ENCODE assay signal across 14 mouse cellular contexts in genomic region chr1:74090329-74090728, GRCm38 (mm10). TPM values are rescaled to one million over a fixed set of nuclear protein-coding genes. Genes with fewer than 3 reads are reported as not detected.
DNase-seq lines count a peak whose midpoint lies in the region; ATAC-seq and TF ChIP-seq lines count a peak whose summit lies in the region.
"Had no signal": no experiment of that assay in that cellular context is flagged by ENCODE, and none has a peak within 500 bp of the region (broad histone marks: within the 10 kb centered on the region; RNA-seq: fewer than 3 reads in every experiment).

No protein-coding gene starts in this region.

- no peak for TF ChIP-seq CTCF in forebrain, postnatal 0 days (IDR thresholded peaks at IDR 0.05; ENCODE audit: low read depth)

- WGBS in kidney, embryonic 14.5 days, result 22% methylated on average over 7 of the region's 7 CpGs
- 37% methylated on average over 7 of the region's 7 CpGs for WGBS in hindbrain, embryonic 11.5 days
- 57% methylated on average over 7 of the region's 7 CpGs for WGBS in liver, embryonic 13.5 days (ENCODE audit: insufficient replicate concordance)
- 72% methylated on average over 7 of the region's 7 CpGs for WGBS in forebrain, postnatal 0 days

- no peak overlapping the region for H3K27ac ChIP-seq in kidney, embryonic 14.5 days (ENCODE audit: low read depth, low read length)
- H3K27ac ChIP-seq in hindbrain, embryonic 11.5 days (ENCODE audit: low read depth, low read length), result no peak overlapping the region
- H3K27ac ChIP-seq in liver, embryonic 13.5 days, result no peak overlapping the region
- no peak overlapping the region for H3K27ac ChIP-seq in forebrain, postnatal 0 days (ENCODE audit: low read depth, low read length)

- H3K4me2 ChIP-seq in kidney, embryonic 14.5 days (replicated peaks; ENCODE audit: low read depth, low read length), result peak overlapping the region; percentile 42
- no peak overlapping the region; the same call in 1 of the 2 replicates for H3K4me2 ChIP-seq in hindbrain, embryonic 11.5 days (replicated peaks; ENCODE audit: low read depth, low read length)
- peak overlapping the region; percentile 24 for H3K4me2 ChIP-seq in liver, embryonic 13.5 days
- no peak overlapping the region for H3K4me2 ChIP-seq in forebrain, postnatal 0 days (ENCODE audit: low read depth)

- no peaks in the 10 kb centered on the region; the same call in 1 of the 2 replicates for H3K27me3 ChIP-seq in kidney, embryonic 14.5 days (ENCODE audit: control insufficient read depth, insufficient read depth, low read length)
- H3K27me3 ChIP-seq in hindbrain, embryonic 11.5 days (ENCODE audit: control insufficient read depth, insufficient read depth, low read length), result no peaks in the 10 kb centered on the region
- H3K27me3 ChIP-seq in liver, embryonic 13.5 days, result peaks cover 33% of the 10 kb centered on the region
- no peaks in the 10 kb centered on the region for H3K27me3 ChIP-seq in forebrain, postnatal 0 days (ENCODE audit: insufficient read depth, low read length)

- DNase-seq in kidney, postnatal 36 days, result no peak
- DNase-seq in embryo, embryonic 9.5 days (ENCODE audit: extremely low spot score), result peak; percentile 55
- DNase-seq in hindbrain, embryonic 11.5 days (ENCODE audit: low spot score), result no peak
- DNase-seq in liver, embryonic 13.5 days, result no peak
- DNase-seq in frontal cortex, postnatal 25 days (ENCODE audit: low spot score in 2 of 2), result no peak
- no peak for DNase-seq in forebrain, postnatal 0 days
- no peak for DNase-seq in lung, postnatal 4 days
- DNase-seq: adrenal gland, postnatal 10 days; cerebellum, postnatal 36 days; gastrocnemius, postnatal 36 days; right cerebral cortex, postnatal 14 days had no signal

- H3K4me1 ChIP-seq in kidney, embryonic 14.5 days (ENCODE audit: control insufficient read depth, insufficient read depth, low read length), result peaks cover 48% of the 10 kb centered on the region
- peaks cover 9% of the 10 kb centered on the region; the same call in 1 of the 2 replicates for H3K4me1 ChIP-seq in hindbrain, embryonic 11.5 days (replicated peaks; ENCODE audit: control insufficient read depth, insufficient read depth, low read length)
- no peaks in the 10 kb centered on the region for H3K4me1 ChIP-seq in liver, embryonic 13.5 days (replicated peaks)
- 0 out of 2 replicates have a peak, but pooled peaks cover 5% of the 10 kb centered on the region for H3K4me1 ChIP-seq in forebrain, postnatal 0 days (ENCODE audit: insufficient read depth)

- peak overlapping the region; percentile 35 for H3K4me3 ChIP-seq in kidney, embryonic 14.5 days (ENCODE audit: low read length)
- H3K4me3 ChIP-seq in hindbrain, embryonic 11.5 days (ENCODE audit: low read depth, low read length), result peak overlapping the region; percentile 22
- peak overlapping the region; percentile 10 for H3K4me3 ChIP-seq in liver, embryonic 13.5 days (replicated peaks)
- no peak overlapping the region for H3K4me3 ChIP-seq in forebrain, postnatal 0 days (ENCODE audit: low read depth, low read length)

- no peak for ATAC-seq in kidney, embryonic 14.5 days (ENCODE audit: low FRiP score, low TSS enrichment)
- no peak for ATAC-seq in hindbrain, embryonic 11.5 days (ENCODE audit: low FRiP score)
- ATAC-seq in liver, embryonic 13.5 days (ENCODE audit: low read depth), result no peak
- ATAC-seq in forebrain, postnatal 0 days, result no peak

- H3K9me3 ChIP-seq in kidney, embryonic 14.5 days (ENCODE audit: control insufficient read depth, low read length), result no peaks in the 10 kb centered on the region
- H3K9me3 ChIP-seq in hindbrain, embryonic 11.5 days (ENCODE audit: control insufficient read depth, low read length), result no peaks in the 10 kb centered on the region
- H3K9me3 ChIP-seq in liver, embryonic 13.5 days (replicated peaks), result no peaks in the 10 kb centered on the region
- no peaks in the 10 kb centered on the region for H3K9me3 ChIP-seq in forebrain, postnatal 0 days (ENCODE audit: low read length)

- peak overlapping the region; percentile 42; the same call in 1 of the 2 replicates for H3K9ac ChIP-seq in kidney, embryonic 14.5 days (ENCODE audit: low read depth, low read length)
- H3K9ac ChIP-seq in hindbrain, embryonic 11.5 days (ENCODE audit: low read depth, low read length), result 0 out of 2 replicates have a peak overlapping the region, but pooled peaks have one; percentile 11
- H3K9ac ChIP-seq in liver, embryonic 13.5 days, result no peak overlapping the region
- no peak overlapping the region for H3K9ac ChIP-seq in forebrain, postnatal 0 days

- no peaks in the 10 kb centered on the region for H3K36me3 ChIP-seq in kidney, embryonic 14.5 days (ENCODE audit: control insufficient read depth, insufficient read depth, low read length)
- no peaks in the 10 kb centered on the region for H3K36me3 ChIP-seq in hindbrain, embryonic 11.5 days (ENCODE audit: control insufficient read depth, insufficient read depth, low read length)
- no peaks in the 10 kb centered on the region for H3K36me3 ChIP-seq in liver, embryonic 13.5 days
- no peaks in the 10 kb centered on the region for H3K36me3 ChIP-seq in forebrain, postnatal 0 days (ENCODE audit: insufficient read depth)

RNA-seq across cellular contexts. Expression of gene Tns1, which starts 33.9 kb away (rescaled TPM):
- polyA plus RNA-seq in kidney, embryonic 14.5 days (2014; fragmentation: Nextera tagmentation; extraction: Ambion mirVana), result 40.1 and 59.2 TPM in 2 replicates
- polyA plus RNA-seq in hindbrain, embryonic 11.5 days (2014; fragmentation: Nextera tagmentation; extraction: Ambion mirVana), result 16.1 and 17.3 TPM in 2 replicates
- 11.3 and 11.7 TPM in 2 replicates for polyA plus RNA-seq in liver, embryonic 13.5 days (2015; fragmentation: Nextera tagmentation; extraction: Ambion mirVana)
- total RNA-seq in forebrain, postnatal 0 days (2014; rRNA removed), result 10.2 and 21.8 TPM in 2 replicates
- 6.0 and 7.0 TPM in 2 replicates for polyA plus RNA-seq in forebrain, postnatal 0 days (2015; fragmentation: Nextera tagmentation; extraction: Ambion mirVana)
- total RNA-seq: MEL had no signal

RNA-seq across cellular contexts. Expression of gene Rufy4, which starts 35.0 kb away (rescaled TPM):
- polyA plus RNA-seq in kidney, embryonic 14.5 days (2014; fragmentation: Nextera tagmentation; extraction: Ambion mirVana), result not detected in 2 replicates
- polyA plus RNA-seq in hindbrain, embryonic 11.5 days (2014; fragmentation: Nextera tagmentation; extraction: Ambion mirVana), result 0.56 and 0.66 TPM in 2 replicates
- 0.10 TPM in 2 replicates for polyA plus RNA-seq in liver, embryonic 13.5 days (2015; fragmentation: Nextera tagmentation; extraction: Ambion mirVana)
- total RNA-seq in forebrain, postnatal 0 days (2014; rRNA removed), result 0.15 TPM in 1 of 2 replicates, not detected in the other
- polyA plus RNA-seq in forebrain, postnatal 0 days (2015; fragmentation: Nextera tagmentation; extraction: Ambion mirVana), result 0.08 and 0.13 TPM in 2 replicates
- total RNA-seq: left cerebral cortex, adult 18-20 months had no signal

Comparison
In these comparisons a context has a peak if more than half of its experiments do, and no peak if none do; other contexts are left out.
1. H3K4me2 ChIP-seq: peak in kidney, embryonic 14.5 days (single experiment) and liver, embryonic 13.5 days (single experiment); none in hindbrain, embryonic 11.5 days (single experiment) and forebrain, postnatal 0 days (single experiment).
2. H3K9ac ChIP-seq: peak in kidney, embryonic 14.5 days (single experiment) and hindbrain, embryonic 11.5 days (single experiment); none in liver, embryonic 13.5 days (single experiment) and forebrain, postnatal 0 days (single experiment).